Comparison of ENCODE assay signal across 33 mouse cellular contexts in genomic region chr9:44514147-44514546, GRCm38 (mm10). TPM values are rescaled to one million over a fixed set of nuclear protein-coding genes. Genes with fewer than 3 reads are reported as not detected.
A peak's percentile ranks its signal among the peaks of the same experiment; 100 is the strongest.
DNase-seq lines count a peak whose midpoint lies in the region; TF ChIP-seq lines count a peak whose summit lies in the region.
"Had no signal": no experiment of that assay in that cellular context is flagged by ENCODE, and none has a peak within 500 bp of the region (broad histone marks: within the 10 kb centered on the region; RNA-seq: fewer than 3 reads in every experiment).

No protein-coding gene starts in this region.

- peak overlapping the region; percentile 86; the same call in 1 of the 2 replicates for H3K27ac ChIP-seq in gastrocnemius, adult 2 months
- H3K27ac ChIP-seq in bone marrow, adult 2 months (ENCODE audit: control insufficient read depth, insufficient read depth, low read depth, low read length, poor library complexity) = peak overlapping the region; percentile 10; the same call in 1 of the 2 replicates
- H3K27ac ChIP-seq: embryonic facial prominence, embryonic 10.5 days; embryonic facial prominence, embryonic 13.5 days; forebrain, embryonic 12.5 days; forebrain, embryonic 15.5 days; hindbrain, embryonic 10.5 days; hindbrain, embryonic 14.5 days; hindbrain, postnatal 0 days had no signal

- no peak for TF ChIP-seq POLR2A in bone marrow, adult 2 months (IDR thresholded peaks at IDR 0.05; ENCODE audit: borderline replicate concordance, control insufficient read depth, low read depth, low read length)

- peaks cover 17% of the 10 kb centered on the region for H3K4me1 ChIP-seq in bone marrow, adult 2 months (ENCODE audit: control insufficient read depth, insufficient read depth, low read length)

- H3K4me3 ChIP-seq in gastrocnemius, adult 2 months = no peak overlapping the region
- no peak overlapping the region for H3K4me3 ChIP-seq in bone marrow, adult 2 months (replicated peaks; ENCODE audit: control insufficient read depth, low read depth, low read length)
- H3K4me3 ChIP-seq: embryonic facial prominence, embryonic 10.5 days; embryonic facial prominence, embryonic 13.5 days; erythroblast, embryonic 14.5 days; forebrain, embryonic 12.5 days; forebrain, embryonic 15.5 days; heart, embryonic 12.5 days; heart, embryonic 15.5 days; hindbrain, embryonic 10.5 days had no signal

- no peak for TF ChIP-seq CTCF in gastrocnemius, adult 2 months (IDR thresholded peaks at IDR 0.05)
- no peak for TF ChIP-seq CTCF in bone marrow, adult 2 months (IDR thresholded peaks at IDR 0.05; ENCODE audit: control insufficient read depth, insufficient read depth, low read length)

- DNase-seq in gastrocnemius, adult 2 months = no peak
- no peak for DNase-seq in gastrocnemius, postnatal 10 days
- peak; percentile 38 for DNase-seq in A20 (ENCODE audit: low read depth, low spot score)
- peak; percentile 71 for DNase-seq in splenic B cell, adult 2 months (ENCODE audit: low read depth, low spot score)
- DNase-seq in frontal cortex, postnatal 25 days (ENCODE audit: low spot score in 2 of 2) = no peak
- no peak for DNase-seq in kidney, postnatal 4 days
- DNase-seq: adrenal gland, adult 8-10 months; adrenal gland, postnatal 25 days; cerebellum, adult 11 months; cerebellum, adult 2 months; cerebellum, adult 9-11 months; embryo, embryonic 11 days; heart, adult 18-20 months; heart, postnatal 10 days; heart, postnatal 36 days had no signal

- H3K36me3 ChIP-seq in splenic B cell, adult 2 months (ENCODE audit: control insufficient read depth, insufficient read depth, low read length, poor library complexity, severe bottlenecking) = peaks cover 22% of the 10 kb centered on the region; the same call in 1 of the 2 replicates
- H3K36me3 ChIP-seq: forebrain, embryonic 15.5 days had no signal

- WGBS in bone marrow, adult 2 months = 30% methylated on average over 5 of the region's 5 CpGs

- intact Hi-C loops in gastrocnemius, adult 2 months (cut with DNase I) = loop anchor here (10.0 kb wide), 1 partner anchor 51 kb away; the partner anchor contains the start of gene Cxcr5

- H3K27me3 ChIP-seq in splenic B cell, adult 2 months (ENCODE audit: control insufficient read depth, insufficient read depth, low read length, poor library complexity, severe bottlenecking) = no peaks in the 10 kb centered on the region
- H3K27me3 ChIP-seq: embryonic facial prominence, embryonic 13.5 days; forebrain, embryonic 15.5 days; heart, embryonic 12.5 days; heart, embryonic 15.5 days had no signal

RNA-seq across cellular contexts. Expression of gene Bcl9l, which starts 31.5 kb away (rescaled TPM):
- total RNA-seq in gastrocnemius, adult 2 months (2021) = 10 to 100 TPM; 38.3 to 43.6 TPM
- 10 to 100 TPM; 65.4 to 77.6 TPM for total RNA-seq in gastrocnemius, postnatal 10 days (2021)
- polyA plus RNA-seq in bone marrow, adult 2 months (2011; ENCODE audit: insufficient read depth, insufficient read length, low replicate concordance, missing spikeins) = 9.0 and 15.6 TPM in 2 replicates

RNA-seq across cellular contexts. Expression of gene Cxcr5, which starts 47.5 kb away (rescaled TPM):
- total RNA-seq in gastrocnemius, adult 2 months (2021) = not detected
- not detected for total RNA-seq in gastrocnemius, postnatal 10 days (2021)
- 0.61 and 13.4 TPM in 2 replicates for polyA plus RNA-seq in bone marrow, adult 2 months (2011; ENCODE audit: insufficient read depth, insufficient read length, low replicate concordance, missing spikeins)
- total RNA-seq: gastrocnemius, adult 18-20 months; gastrocnemius, postnatal 25 days; hindbrain, postnatal 0 days had no signal
- polyA plus RNA-seq: C2C12; embryonic facial prominence, embryonic 10.5 days; erythroblast, embryonic 14.5 days; forebrain, embryonic 15.5 days; heart, embryonic 12.5 days; hindbrain, embryonic 10.5 days; hindbrain, embryonic 14.5 days; hindbrain, postnatal 0 days had no signal

RNA-seq across cellular contexts. Expression of gene Upk2, which starts 59.4 kb away (rescaled TPM):
- under 1 TPM; 0.22 to 0.23 TPM for total RNA-seq in gastrocnemius, adult 2 months (2021)
- total RNA-seq in gastrocnemius, postnatal 10 days (2021) = under 1 TPM; 0.38 to 0.65 TPM
- not detected in 2 replicates for polyA plus RNA-seq in bone marrow, adult 2 months (2011; ENCODE audit: insufficient read depth, insufficient read length, low replicate concordance, missing spikeins)
- total RNA-seq: adrenal gland, adult 8-10 months; adrenal gland, postnatal 25 days; heart, adult 18-20 months; heart, postnatal 10 days; heart, postnatal 36 days; hindbrain, postnatal 0 days had no signal
- polyA plus RNA-seq: activated CD4-positive, CD25-positive, alpha-beta regulatory T cell, adult 4 months; CD4-positive, CD25-positive, alpha-beta regulatory T cell, adult 4 months; cortical plate, adult 2 months; erythroblast, embryonic 14.5 days; forebrain, embryonic 15.5 days; heart, embryonic 15.5 days; hindbrain, embryonic 14.5 days; hindbrain, postnatal 0 days; inflammation-experienced regulatory T-cells, adult 6 months had no signal

Comparison
In these comparisons a context has a peak if more than half of its experiments do, and no peak if none do; other contexts are left out.
1. DNase-seq: peak in A20 (single experiment) and splenic B cell, adult 2 months (single experiment); none in gastrocnemius, adult 2 months (single experiment), gastrocnemius, postnatal 10 days (single experiment), frontal cortex, postnatal 25 days (0 of 2) and kidney, postnatal 4 days (0 of 2).